Mouse (Mus musculus) lung, embryonic 15.5 days (tissue): ENCODE measurements around the gene Slamf1. TPM values are rescaled to one million over a fixed set of nuclear protein-coding genes. Genes with fewer than 3 reads are reported as not detected.
"Not testable (repeated sequence)": the region's sequence is repeated elsewhere in the genome, so short reads cannot be mapped to it uniquely, and the experiment has no call there.

Experiments used
- ATAC-seq: fragments of 200-750 bp; cut with Nextera tagmentation; 2 replicates; pipeline ENCODE4 v1.8.0; 2017; ENCODE audit warnings: moderate number of reproducible peaks, borderline replicate concordance; ENCODE audit not compliant: low FRiP score, low TSS enrichment; ENCODE audit errors: extremely low read depth
- H3K27ac ChIP-seq: fragments of 300-500 bp; sonication (generic); 2 replicates; pipeline ENCODE4 v1.5.1; 2015; ENCODE audit warnings: moderate library complexity, mild to moderate bottlenecking, inconsistent platforms
- H3K27me3 ChIP-seq: fragments of 300-500 bp; sonication (generic); 2 replicates; pipeline ENCODE4 v1.6.1; 2015; ENCODE audit warnings: inconsistent platforms
- H3K36me3 ChIP-seq: fragments of 300-500 bp; sonication (generic); 2 replicates; pipeline ENCODE4 v1.6.1; 2015; ENCODE audit warnings: inconsistent platforms
- H3K4me1 ChIP-seq: fragments of 300-500 bp; sonication (generic); 2 replicates; pipeline ENCODE4 v1.6.1; 2015; ENCODE audit warnings: inconsistent platforms
- H3K4me2 ChIP-seq: fragments of 300-500 bp; sonication (generic); 2 replicates; pipeline ENCODE4 v1.6.1; 2015; ENCODE audit warnings: inconsistent platforms, mild to moderate bottlenecking, moderate library complexity
- H3K4me3 ChIP-seq: fragments of 300-500 bp; sonication (generic); 2 replicates; pipeline ENCODE4 v1.5.1; 2015; ENCODE audit warnings: mild to moderate bottlenecking, inconsistent platforms
- H3K9ac ChIP-seq: fragments of 300-500 bp; sonication (generic); 2 replicates; pipeline ENCODE4 v1.6.1; 2015; ENCODE audit warnings: inconsistent platforms
- H3K9me3 ChIP-seq: fragments of 300-500 bp; sonication (generic); 2 replicates; pipeline ENCODE4 v1.6.1; 2016; ENCODE audit warnings: inconsistent platforms
- WGBS: fragments of 180-500 bp; shearing (Covaris S2); methylation state at CpG from one replicate; pipeline ENCODE4 v1.1.7; 2015; 5-methylcytosine and 5-hydroxymethylcytosine counted together
- polyA plus RNA-seq: library from polyadenylated mRNA; unstranded; fragments of >200 nt; fragmentation: Nextera tagmentation; extraction: Ambion mirVana; gene quantifications from 2 replicates; pipeline ENCODE4 v1.2.1, GENCODE M21; 2015

The Slamf1 gene
- polyA plus RNA-seq, 1 experiment from 2014 or later, result 0.59 TPM

DNA sequence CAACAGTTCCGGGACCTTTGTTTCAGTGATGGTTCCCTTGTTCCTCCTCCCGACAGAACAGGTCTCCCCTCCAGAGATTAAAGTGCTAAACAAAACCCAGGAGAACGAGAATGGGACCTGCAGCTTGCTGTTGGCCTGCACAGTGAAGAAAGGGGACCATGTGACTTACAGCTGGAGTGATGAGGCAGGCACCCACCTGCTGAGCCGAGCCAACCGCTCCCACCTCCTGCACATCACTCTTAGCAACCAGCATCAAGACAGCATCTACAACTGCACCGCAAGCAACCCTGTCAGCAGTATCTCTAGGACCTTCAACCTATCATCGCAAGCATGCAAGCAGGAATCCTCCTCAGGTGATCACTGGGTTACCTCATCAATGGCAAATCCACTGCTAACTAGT is 10.1 kb downstream of the Slamf1 start:
- Histone ChIP-seq H3K4me2 (no peak overlapping the region), H3K9me3 (no peaks in the 10 kb centered on the region), H3K36me3 (no peaks in the 10 kb centered on the region), H3K4me3 (no peak overlapping the region), H3K4me1 (no peaks in the 10 kb centered on the region), H3K27ac (no peak overlapping the region), H3K27me3 (no peaks in the 10 kb centered on the region), H3K9ac (no peak overlapping the region)
- ATAC-seq, result no peak
- 68% methylated on average over 7 of the region's 7 CpGs for WGBS

DNA sequence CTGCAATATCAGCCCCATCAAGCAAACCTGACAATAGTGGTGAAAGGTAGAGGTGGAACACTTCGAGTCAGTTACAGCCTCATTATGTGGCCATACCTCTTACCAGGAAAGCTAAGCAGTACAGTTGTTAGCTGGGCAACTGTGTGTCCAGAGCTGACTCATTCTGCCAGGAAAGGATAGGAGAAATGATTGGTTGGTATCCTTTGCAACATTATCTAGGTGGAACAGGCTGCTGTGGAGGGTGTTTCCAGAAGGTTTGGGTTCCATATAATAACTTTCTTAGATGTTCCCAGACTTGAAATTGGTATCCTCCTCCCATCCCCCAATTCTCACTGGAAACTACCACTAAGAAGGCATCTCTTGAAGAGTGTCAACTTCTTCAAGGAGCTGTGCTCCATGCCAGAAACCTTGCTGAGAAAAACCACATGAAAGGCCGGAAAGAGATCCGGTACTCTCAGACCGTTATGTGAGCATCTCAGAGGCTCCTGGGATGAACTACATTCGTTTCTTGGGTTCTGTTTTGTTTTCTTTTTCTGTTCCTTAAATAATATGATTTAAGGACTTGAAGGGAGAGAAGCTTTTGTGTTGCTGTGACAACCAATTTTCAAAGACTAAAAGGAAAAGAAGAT is 15.5 kb downstream of the Slamf1 start:
- no peaks in the 10 kb centered on the region for H3K9me3 ChIP-seq
- H3K27ac ChIP-seq, result no peak overlapping the region
- 78% methylated on average over 5 of the region's 5 CpGs for WGBS
- H3K36me3 ChIP-seq, result no peaks in the 10 kb centered on the region
- no peak for ATAC-seq
- H3K4me3 ChIP-seq, result no peak overlapping the region
- no peaks in the 10 kb centered on the region for H3K4me1 ChIP-seq
- H3K4me2 ChIP-seq, result no peak overlapping the region
- no peaks in the 10 kb centered on the region for H3K27me3 ChIP-seq
- H3K9ac ChIP-seq, result no peak overlapping the region

DNA sequence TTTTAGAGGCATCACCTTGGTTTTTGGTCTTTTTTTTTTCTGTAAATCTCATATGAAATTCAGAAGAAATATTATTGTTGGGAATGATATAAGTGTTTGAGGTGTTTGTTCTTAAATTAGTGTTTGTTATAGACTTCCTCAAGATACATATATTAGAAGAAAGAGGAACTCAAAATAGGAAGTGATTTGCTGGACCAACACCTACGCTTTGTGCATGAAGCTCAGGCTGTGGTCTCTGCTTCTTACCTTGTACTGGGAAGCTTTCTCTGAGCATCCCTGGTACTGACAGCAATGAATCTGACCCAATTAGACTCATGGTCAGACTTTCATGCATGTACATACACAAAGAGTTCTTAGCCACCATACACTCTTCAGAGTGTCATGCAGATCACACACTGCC is 18.9 kb downstream of the Slamf1 start:
- no peak for ATAC-seq
- 77% methylated on average over 1 of the region's 1 CpGs for WGBS

DNA sequence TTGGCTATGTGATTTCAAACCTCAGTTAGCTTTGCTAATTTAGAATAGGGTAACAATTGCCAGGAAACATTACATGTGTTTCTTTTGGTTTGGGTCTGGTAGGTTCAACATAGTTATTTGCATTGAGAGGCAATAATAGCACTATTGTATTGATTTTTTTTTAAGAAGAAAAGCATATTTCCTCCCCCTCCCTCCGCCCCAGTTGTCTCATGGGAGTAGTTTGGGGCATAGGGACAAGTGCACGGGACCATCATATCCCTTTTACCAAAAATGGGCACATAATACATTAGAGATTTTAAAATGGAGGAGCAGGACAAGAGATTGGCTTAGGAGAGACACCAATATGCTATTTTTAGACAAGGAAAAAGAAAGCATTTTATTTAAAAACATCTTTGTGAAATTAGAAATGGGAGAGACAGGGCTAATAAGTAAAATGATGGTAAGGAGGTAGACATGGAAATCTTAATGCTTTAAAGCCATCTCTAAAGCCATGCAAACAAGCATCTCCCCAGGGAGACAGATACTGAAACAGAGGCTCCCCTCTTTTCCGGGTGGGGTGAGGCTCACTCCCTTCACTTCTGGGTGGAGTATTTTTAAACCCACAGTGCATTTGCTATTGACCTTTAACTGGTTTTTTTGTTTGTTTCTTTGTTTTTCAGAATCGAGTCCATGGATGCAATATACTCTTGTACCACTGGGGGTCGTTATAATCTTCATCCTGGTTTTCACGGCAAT is 20.5 kb downstream of the Slamf1 start:
- WGBS, result 66% methylated on average over 6 of the region's 6 CpGs
- no peak overlapping the region for H3K9ac ChIP-seq

More for the DNA sequence above, 18.9 kb downstream of the Slamf1 start:
- no peaks in the 10 kb centered on the region for H3K36me3 ChIP-seq
- H3K9ac ChIP-seq, result no peak overlapping the region
- no peaks in the 10 kb centered on the region for H3K27me3 ChIP-seq
- 0 out of 2 replicates have a peak, but pooled peaks cover 3% of the 10 kb centered on the region for H3K4me1 ChIP-seq
- no peak overlapping the region for H3K27ac ChIP-seq
- H3K4me2 ChIP-seq, result no peak overlapping the region
- H3K9me3 ChIP-seq, result no peaks in the 10 kb centered on the region
- no peak overlapping the region for H3K4me3 ChIP-seq

DNA sequence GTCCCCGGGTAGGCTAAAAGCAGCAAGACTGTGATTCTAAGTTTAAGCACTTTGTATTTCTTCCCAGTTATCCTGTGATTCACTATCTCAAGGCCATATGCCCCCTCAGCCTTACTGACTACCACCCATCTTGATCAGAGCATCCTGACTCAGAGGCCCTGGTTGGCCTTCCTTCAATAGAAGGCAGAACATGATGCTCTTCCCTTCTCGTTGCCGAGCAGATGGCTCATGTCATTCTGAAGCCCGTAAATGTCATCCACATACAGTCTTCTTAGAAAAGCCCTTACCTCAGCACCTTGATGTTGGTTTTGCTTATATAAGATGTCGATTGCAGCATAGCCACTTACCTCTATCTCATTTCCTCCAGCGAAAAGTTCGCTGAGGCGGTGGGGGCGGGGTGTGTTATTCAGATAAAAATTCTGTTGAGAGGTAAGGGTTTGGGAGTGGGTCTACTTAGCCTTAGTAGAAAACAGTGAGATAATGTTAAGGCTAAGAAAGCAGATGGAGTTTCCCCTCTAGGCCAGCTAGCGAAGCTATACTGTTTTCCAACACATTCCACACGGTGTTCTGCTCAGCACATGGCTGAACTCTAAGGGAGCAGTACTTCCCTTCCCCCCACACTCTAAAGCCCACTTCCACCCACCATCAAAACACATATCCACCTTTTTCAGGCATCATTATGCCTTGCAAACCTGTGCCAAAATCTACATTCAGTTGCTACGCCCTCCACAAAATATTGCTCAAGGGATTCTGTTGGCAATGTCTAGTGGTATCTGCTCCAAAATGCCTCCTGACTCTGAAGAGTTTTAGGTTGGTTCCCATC is 21.7 kb downstream of the Slamf1 start:
- peak; percentile 62; the same call in 1 of the 2 replicates for ATAC-seq
- 0 out of 2 replicates have a peak, but pooled peaks cover 3% of the 10 kb centered on the region for H3K4me1 ChIP-seq
- no peak overlapping the region for H3K27ac ChIP-seq
- H3K36me3 ChIP-seq, result no peaks in the 10 kb centered on the region
- no peaks in the 10 kb centered on the region for H3K27me3 ChIP-seq
- 36% methylated on average over 12 of the region's 12 CpGs for WGBS
- no peaks in the 10 kb centered on the region for H3K9me3 ChIP-seq
- H3K4me2 ChIP-seq, result no peak overlapping the region
- H3K4me3 ChIP-seq, result no peak overlapping the region
- no peak overlapping the region for H3K9ac ChIP-seq

More for the DNA sequence above, 20.5 kb downstream of the Slamf1 start:
- no peaks in the 10 kb centered on the region for H3K36me3 ChIP-seq
- H3K27ac ChIP-seq, result no peak overlapping the region
- H3K4me2 ChIP-seq, result no peak overlapping the region
- H3K9me3 ChIP-seq, result no peaks in the 10 kb centered on the region
- H3K27me3 ChIP-seq, result no peaks in the 10 kb centered on the region
- H3K4me3 ChIP-seq, result no peak overlapping the region
- 0 out of 2 replicates have a peak, but pooled peaks cover 3% of the 10 kb centered on the region for H3K4me1 ChIP-seq
- no peak for ATAC-seq

DNA sequence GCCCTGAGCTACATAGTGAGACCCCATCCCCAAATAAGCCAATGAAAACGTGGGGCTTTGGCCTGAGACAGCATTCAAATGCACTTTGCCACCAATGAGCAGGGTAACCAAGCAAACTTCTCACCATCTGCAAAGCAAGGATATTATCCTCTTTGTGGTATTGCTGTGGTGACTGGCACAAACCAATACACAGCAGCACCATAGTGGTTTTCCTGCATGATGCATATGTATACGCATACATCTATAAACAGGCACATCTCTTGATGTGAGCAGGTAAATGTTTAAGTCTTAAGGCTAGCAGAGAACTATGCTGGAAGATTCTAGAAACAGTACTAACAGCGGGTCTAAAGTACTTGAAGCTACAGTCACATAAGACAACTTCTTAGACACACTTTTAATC is 22.5 kb downstream of the Slamf1 start:
- Histone ChIP-seq H3K4me2 (no peak overlapping the region), H3K4me1 (0 out of 2 replicates have a peak, but pooled peaks cover 3% of the 10 kb centered on the region), H3K9ac (no peak overlapping the region), H3K27ac (no peak overlapping the region), H3K27me3 (no peaks in the 10 kb centered on the region), H3K9me3 (no peaks in the 10 kb centered on the region), H3K36me3 (no peaks in the 10 kb centered on the region), H3K4me3 (no peak overlapping the region)
- whole genome bisulfite sequencing, result 72% methylated on average over 3 of the region's 3 CpGs
- no peak for ATAC-seq

DNA sequence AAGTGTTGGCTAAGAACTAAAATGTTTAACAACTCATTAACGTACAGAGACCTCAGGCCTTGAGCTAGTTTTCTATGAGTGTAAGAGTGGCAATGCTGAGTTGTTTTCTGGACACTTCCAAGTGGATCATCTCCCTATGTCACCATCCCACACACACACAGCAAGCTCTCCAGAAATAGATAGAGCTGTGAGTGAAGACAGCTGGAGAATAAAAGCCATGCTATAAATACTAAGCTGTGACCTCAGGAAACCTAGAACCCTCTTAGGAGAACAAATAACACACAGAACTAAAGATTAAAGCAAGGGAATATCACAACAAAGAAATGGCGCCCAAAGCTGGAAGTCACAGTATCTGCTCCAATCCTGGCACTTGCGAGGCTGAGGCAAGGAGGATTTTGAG is 24.6 kb downstream of the Slamf1 start:
- H3K4me1 ChIP-seq, result 0 out of 2 replicates have a peak, but pooled peaks cover 3% of the 10 kb centered on the region
- no peak overlapping the region for H3K4me3 ChIP-seq
- no peak overlapping the region for H3K9ac ChIP-seq
- no peak for ATAC-seq
- H3K36me3 ChIP-seq, result no peaks in the 10 kb centered on the region
- H3K4me2 ChIP-seq, result no peak overlapping the region
- no peaks in the 10 kb centered on the region for H3K9me3 ChIP-seq
- 85% methylated on average over 3 of the region's 3 CpGs for WGBS
- H3K27ac ChIP-seq, result no peak overlapping the region
- no peaks in the 10 kb centered on the region for H3K27me3 ChIP-seq

DNA sequence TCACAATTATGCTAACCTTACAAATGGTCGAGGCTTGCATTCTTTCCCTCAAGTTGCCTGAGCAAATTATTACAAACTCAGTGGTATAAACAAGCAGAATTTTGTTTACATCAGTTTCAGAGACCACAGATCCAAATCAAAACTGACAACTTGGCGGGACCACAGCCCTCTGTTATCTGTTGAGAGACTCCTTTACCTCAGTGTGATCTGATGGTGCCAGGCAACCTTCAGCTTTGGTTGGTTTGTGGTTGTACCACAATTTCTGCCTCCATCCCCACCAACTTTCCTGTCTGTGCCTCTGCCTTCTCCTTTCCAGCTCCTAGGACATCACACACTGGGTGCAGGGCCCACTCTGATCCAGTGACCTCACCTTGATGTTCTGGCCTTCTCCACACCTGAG is 29.3 kb downstream of the Slamf1 start:
- no peaks in the 10 kb centered on the region for H3K9me3 ChIP-seq
- no peak overlapping the region for H3K9ac ChIP-seq
- H3K4me2 ChIP-seq, result no peak overlapping the region
- H3K27ac ChIP-seq, result no peak overlapping the region
- no peaks in the 10 kb centered on the region for H3K27me3 ChIP-seq
- H3K36me3 ChIP-seq, result no peaks in the 10 kb centered on the region
- ATAC-seq, result no peak
- no peaks in the 10 kb centered on the region for H3K4me1 ChIP-seq
- 39% methylated on average over 2 of the region's 2 CpGs for WGBS
- no peak overlapping the region for H3K4me3 ChIP-seq

DNA sequence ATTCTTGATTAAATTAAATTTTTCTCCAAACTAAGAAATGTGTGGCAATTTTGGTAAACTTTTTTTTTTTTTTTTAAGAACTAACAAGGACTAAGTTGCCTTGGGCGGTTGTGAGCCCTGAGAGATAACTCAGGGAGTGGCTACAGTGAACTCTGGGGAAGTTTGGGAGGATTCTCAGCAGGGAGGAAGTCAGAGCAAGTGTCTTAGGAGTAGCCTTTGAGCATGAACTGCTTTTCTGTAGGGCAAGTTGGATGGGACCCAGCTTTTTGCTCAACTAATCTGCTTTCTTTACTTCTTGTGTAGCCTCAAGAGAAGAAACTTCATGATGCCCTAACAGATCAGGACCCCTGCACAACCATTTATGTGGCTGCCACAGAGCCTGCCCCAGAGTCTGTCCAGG is 30.9 kb downstream of the Slamf1 start:
- Histone ChIP-seq H3K27me3 (no peaks in the 10 kb centered on the region), H3K4me1 (no peaks in the 10 kb centered on the region), H3K4me2 (no peak overlapping the region), H3K4me3 (no peak overlapping the region), H3K9ac (no peak overlapping the region), H3K36me3 (no peaks in the 10 kb centered on the region), H3K27ac (no peak overlapping the region), H3K9me3 (no peaks in the 10 kb centered on the region)
- 46% methylated on average over 1 of the region's 1 CpGs for WGBS
- ATAC-seq, result no peak

DNA sequence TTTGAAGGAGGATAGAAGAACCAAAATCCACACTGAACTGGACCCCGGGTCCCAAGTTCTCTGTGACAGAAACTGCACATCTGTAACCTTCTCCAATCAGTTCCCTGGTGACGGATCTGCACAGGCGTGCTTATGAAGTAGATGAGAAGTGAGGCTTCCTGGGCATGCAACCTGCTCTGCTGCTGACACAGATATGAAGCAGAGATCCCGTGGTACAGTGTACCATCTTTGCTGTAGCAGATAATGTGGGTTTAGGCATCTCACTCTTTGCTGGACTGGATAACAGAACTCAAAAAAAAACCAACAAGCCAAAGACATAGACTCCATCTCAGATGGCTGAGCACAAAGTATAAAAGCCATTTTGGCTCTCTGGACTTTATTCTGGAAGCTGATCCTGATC is 32.7 kb downstream of the Slamf1 start:
- WGBS, result 72% methylated on average over 4 of the region's 4 CpGs
- Histone ChIP-seq H3K9ac (no peak overlapping the region), H3K9me3 (no peaks in the 10 kb centered on the region), H3K36me3 (no peaks in the 10 kb centered on the region), H3K4me1 (no peaks in the 10 kb centered on the region), H3K4me2 (no peak overlapping the region), H3K27me3 (no peaks in the 10 kb centered on the region), H3K4me3 (no peak overlapping the region), H3K27ac (no peak overlapping the region)
- no peak for ATAC-seq

DNA sequence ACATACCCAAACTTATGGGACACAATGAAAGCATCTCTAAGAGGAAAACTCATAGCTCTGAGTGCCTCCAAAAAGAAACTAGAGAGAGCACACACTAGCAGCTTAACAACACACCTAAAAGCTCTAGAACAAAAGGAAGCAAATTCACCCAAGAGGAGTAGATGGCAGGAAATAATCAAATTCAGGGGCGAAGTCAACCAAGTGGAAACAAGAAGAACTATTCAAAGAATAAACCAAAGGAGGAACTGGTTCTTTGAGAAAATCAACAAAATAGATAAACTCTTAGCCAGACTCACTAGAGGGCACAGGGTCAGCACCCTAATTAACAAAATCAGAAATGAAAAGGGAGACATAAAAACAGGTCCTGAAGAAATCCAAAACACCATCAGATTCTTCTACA is 44.1 kb downstream of the Slamf1 start:
- not testable (repeated sequence) for H3K4me2 ChIP-seq, H3K27me3 ChIP-seq, H3K4me1 ChIP-seq, H3K9ac ChIP-seq, H3K36me3 ChIP-seq, H3K9me3 ChIP-seq, H3K4me3 ChIP-seq, ATAC-seq, H3K27ac ChIP-seq
- WGBS, result 78% methylated on average over 1 of the region's 1 CpGs
